Mouse (Mus musculus): ENCODE results near the gene Polr2i. TPM values are rescaled to one million over a fixed set of nuclear protein-coding genes. Genes with fewer than 3 reads are reported as not detected.

The Polr2i gene
- polyA plus RNA-seq, 1 experiment, result 174 TPM

- H3K27me3 ChIP-seq (ENCODE audit: control insufficient read depth, insufficient read depth, insufficient read length), result no peaks in the 10 kb centered on the region
- peak overlapping the region; percentile 39 for H3K4me2 ChIP-seq (ENCODE audit: low read depth)
- peaks cover 22% of the 10 kb centered on the region for H3K79me2 ChIP-seq (ENCODE audit: control insufficient read depth, insufficient read depth)
- peak overlapping the region; percentile 30 for H3ac ChIP-seq (ENCODE audit: control insufficient read depth, insufficient read length)
- no peak for TF ChIP-seq MYOG (IDR thresholded peaks at IDR 0.05; ENCODE audit: control insufficient read depth in 1 of 3, insufficient read depth in 1 of 3, insufficient read length in 2 of 3, low read depth in 2 of 3)
- TF ChIP-seq USF1 (IDR thresholded peaks at IDR 0.05; ENCODE audit: low read depth), result no peak
- TF ChIP-seq MYOD1 (IDR thresholded peaks at IDR 0.05; ENCODE audit: control insufficient read depth in 1 of 3, insufficient read length in 2 of 3, low read depth in 2 of 3), result no peak
- TF ChIP-seq CEBPB (IDR thresholded peaks at IDR 0.05; ENCODE audit: insufficient read depth, poor library complexity, severe bottlenecking), result no peak
- no peak for TF ChIP-seq E2F4 (IDR thresholded peaks at IDR 0.05; ENCODE audit: insufficient read depth)
- TF ChIP-seq POLR2AphosphoS2 (IDR thresholded peaks at IDR 0.05; ENCODE audit: insufficient read length, low read depth), result peak; percentile 17
- no peak for TF ChIP-seq TCF12 (IDR thresholded peaks at IDR 0.05; ENCODE audit: insufficient read depth, poor library complexity, severe bottlenecking)
- no peak for TF ChIP-seq SRF (IDR thresholded peaks at IDR 0.05; ENCODE audit: control insufficient read depth, insufficient read length, low read depth)
- TF ChIP-seq POLR2A (IDR thresholded peaks at IDR 0.05; ENCODE audit: insufficient read length, low read depth), result peak; percentile 6
- peaks cover 7% of the 10 kb centered on the region for H3K36me3 ChIP-seq (ENCODE audit: control insufficient read depth, insufficient read depth)
- peak overlapping the region; percentile 83 for H3K4me3 ChIP-seq
Observed at GRCm38 (mm10) chr7:30194101-30194831, 37.5 kb upstream of the Polr2i start.

GRCm38 (mm10) chr7:30194884-30195283, 36.9 kb upstream of the Polr2i start:
- TF ChIP-seq MYOG (IDR thresholded peaks at IDR 0.05; ENCODE audit: control insufficient read depth in 1 of 3, insufficient read depth in 1 of 3, insufficient read length in 2 of 3, low read depth in 2 of 3), result peak in 2 of 3 experiments; percentile 17 to 62
- TF ChIP-seq SRF (IDR thresholded peaks at IDR 0.05; ENCODE audit: control insufficient read depth, insufficient read length, low read depth), result peak; percentile 56
- peak in 2 of 3 experiments; percentile 15 to 44 for TF ChIP-seq MYOD1 (IDR thresholded peaks at IDR 0.05; ENCODE audit: control insufficient read depth in 1 of 3, insufficient read length in 2 of 3, low read depth in 2 of 3)
- TF ChIP-seq TCF12 (IDR thresholded peaks at IDR 0.05; ENCODE audit: insufficient read depth, poor library complexity, severe bottlenecking), result no peak
- TF ChIP-seq E2F4 (IDR thresholded peaks at IDR 0.05; ENCODE audit: insufficient read depth), result peak; percentile 26
- TF ChIP-seq POLR2AphosphoS2 (IDR thresholded peaks at IDR 0.05; ENCODE audit: insufficient read length, low read depth), result peak; percentile 88
- peak; percentile 94 for TF ChIP-seq POLR2A (IDR thresholded peaks at IDR 0.05; ENCODE audit: insufficient read length, low read depth)
- no peak for TF ChIP-seq MAX (IDR thresholded peaks at IDR 0.05; ENCODE audit: low read depth)
- TF ChIP-seq REST (IDR thresholded peaks at IDR 0.05; ENCODE audit: insufficient read depth, insufficient read length), result no peak
- H3K27me3 ChIP-seq (ENCODE audit: control insufficient read depth, insufficient read depth, insufficient read length), result no peaks in the 10 kb centered on the region
- H3ac ChIP-seq (ENCODE audit: control insufficient read depth, insufficient read length), result peak overlapping the region; percentile 30
- peaks cover 7% of the 10 kb centered on the region for H3K36me3 ChIP-seq (ENCODE audit: control insufficient read depth, insufficient read depth)
- H3K4me3 ChIP-seq, result peak overlapping the region; percentile 83
- peak overlapping the region; percentile 84 for H3K4me2 ChIP-seq (ENCODE audit: low read depth)
- H3K79me2 ChIP-seq (ENCODE audit: control insufficient read depth, insufficient read depth), result peaks cover 22% of the 10 kb centered on the region

- H3K4me2 ChIP-seq (ENCODE audit: low read depth), result peak overlapping the region; percentile 84
Observed at GRCm38 (mm10) chr7:30195461-30195860, 36.3 kb upstream of the Polr2i start.

GRCm38 (mm10) chr7:30196171-30196570, 35.6 kb upstream of the Polr2i start:
- Histone ChIP-seq H3K36me3 (ENCODE audit: control insufficient read depth, insufficient read depth) (peaks cover 7% of the 10 kb centered on the region), H3K4me2 (ENCODE audit: low read depth) (peak overlapping the region; percentile 84), H3K79me2 (ENCODE audit: control insufficient read depth, insufficient read depth) (peaks cover 22% of the 10 kb centered on the region), H3K4me3 (peak overlapping the region; percentile 83), H3K27me3 (ENCODE audit: control insufficient read depth, insufficient read depth, insufficient read length) (no peaks in the 10 kb centered on the region), H3ac (ENCODE audit: control insufficient read depth, insufficient read length) (no peak overlapping the region)
- peak; percentile 19 for TF ChIP-seq POLR2A (IDR thresholded peaks at IDR 0.05; ENCODE audit: insufficient read length, low read depth)
- no peak for TF ChIP-seq MYOD1 (IDR thresholded peaks at IDR 0.05; ENCODE audit: control insufficient read depth in 1 of 3, insufficient read length in 2 of 3, low read depth in 2 of 3)
- TF ChIP-seq SRF (IDR thresholded peaks at IDR 0.05; ENCODE audit: control insufficient read depth, insufficient read length, low read depth), result no peak
- TF ChIP-seq TCF12 (IDR thresholded peaks at IDR 0.05; ENCODE audit: insufficient read depth, poor library complexity, severe bottlenecking), result no peak
- no peak for TF ChIP-seq E2F4 (IDR thresholded peaks at IDR 0.05; ENCODE audit: insufficient read depth)
- no peak for TF ChIP-seq USF1 (IDR thresholded peaks at IDR 0.05; ENCODE audit: low read depth)
- TF ChIP-seq TCF3 (IDR thresholded peaks at IDR 0.05; ENCODE audit: insufficient read length, low read depth), result no peak
- peak; percentile 42 for TF ChIP-seq POLR2AphosphoS2 (IDR thresholded peaks at IDR 0.05; ENCODE audit: insufficient read length, low read depth)
- no peak for TF ChIP-seq MYOG (IDR thresholded peaks at IDR 0.05; ENCODE audit: control insufficient read depth in 1 of 3, insufficient read depth in 1 of 3, insufficient read length in 2 of 3, low read depth in 2 of 3)
- no peak for TF ChIP-seq REST (IDR thresholded peaks at IDR 0.05; ENCODE audit: insufficient read depth, insufficient read length)
- no peak for TF ChIP-seq CEBPB (IDR thresholded peaks at IDR 0.05; ENCODE audit: insufficient read depth, poor library complexity, severe bottlenecking)

More at GRCm38 (mm10) chr7:30195461-30195860, 36.3 kb upstream of the Polr2i start:
- TF ChIP-seq CEBPB (IDR thresholded peaks at IDR 0.05; ENCODE audit: insufficient read depth, poor library complexity, severe bottlenecking) (no peak), SRF (IDR thresholded peaks at IDR 0.05; ENCODE audit: control insufficient read depth, insufficient read length, low read depth) (no peak), TCF12 (IDR thresholded peaks at IDR 0.05; ENCODE audit: insufficient read depth, poor library complexity, severe bottlenecking) (no peak)
- peaks cover 22% of the 10 kb centered on the region for H3K79me2 ChIP-seq (ENCODE audit: control insufficient read depth, insufficient read depth)
- H3K36me3 ChIP-seq (ENCODE audit: control insufficient read depth, insufficient read depth), result peaks cover 7% of the 10 kb centered on the region
- peak overlapping the region; percentile 83 for H3K4me3 ChIP-seq
- peak overlapping the region; percentile 30 for H3ac ChIP-seq (ENCODE audit: control insufficient read depth, insufficient read length)
- H3K27me3 ChIP-seq (ENCODE audit: control insufficient read depth, insufficient read depth, insufficient read length), result no peaks in the 10 kb centered on the region

All from myocyte (in vitro differentiated cells).